Mouse (Mus musculus) small intestine, adult 2 months (tissue): ENCODE data around the gene Kcna7. TPM values are rescaled to one million over a fixed set of nuclear protein-coding genes. Genes with fewer than 3 reads are reported as not detected.

ENCODE experiments used
- H3K27ac ChIP-seq: fragments of 200-500 bp; 2 replicates; pipeline ENCODE4 v1.5.1; 2012; ENCODE audit warnings: low read depth, low read length, control low read depth, inconsistent platforms; ENCODE audit not compliant: insufficient read depth
- H3K27me3 ChIP-seq: fragments of 200-500 bp; 2 replicates; pipeline ENCODE4 v1.6.1; 2012; ENCODE audit warnings: mild to moderate bottlenecking, moderate library complexity, low read length, inconsistent platforms; ENCODE audit not compliant: control insufficient read depth, insufficient read depth
- H3K36me3 ChIP-seq: fragments of 200-500 bp; 2 replicates; pipeline ENCODE4 v1.6.1; 2012; ENCODE audit warnings: mild to moderate bottlenecking, low read length, control low read depth, inconsistent platforms; ENCODE audit not compliant: control insufficient read depth, insufficient read depth
- H3K4me1 ChIP-seq: fragments of 200-500 bp; 2 replicates; pipeline ENCODE4 v1.6.1; 2012; ENCODE audit warnings: low read length, inconsistent platforms, mixed read lengths; ENCODE audit not compliant: control insufficient read depth, insufficient read depth, insufficient read length
- H3K4me3 ChIP-seq: fragments of 200-500 bp; 2 replicates; pipeline ENCODE4 v1.5.1; 2012; ENCODE audit warnings: low read depth, mild to moderate bottlenecking, control low read depth, inconsistent platforms, low read length, moderate library complexity
- CTCF ChIP-seq: fragments of 200-500 bp; IDR thresholded peaks from 2 replicates; pipeline ENCODE4 v1.5.1; 2012; ENCODE audit warnings: low read depth, mild to moderate bottlenecking, control low read depth, inconsistent platforms, low read length, moderate library complexity, mixed read lengths; ENCODE audit not compliant: insufficient replicate concordance, insufficient read length; ENCODE audit errors: extremely low read depth
- POLR2A ChIP-seq: fragments of 200-500 bp; IDR thresholded peaks from 2 replicates; pipeline ENCODE4 v1.6.1; 2012; ENCODE audit warnings: low read depth, mild to moderate bottlenecking, control low read depth, inconsistent platforms, low read length, moderate library complexity
- WGBS: fragments of 180-500 bp; shearing (Covaris S2); methylation state at CpG from one replicate; pipeline ENCODE4 v1.1.7; 2018; 5-methylcytosine and 5-hydroxymethylcytosine counted together
- polyA plus RNA-seq: library from polyadenylated mRNA; depleted of rRNA; stranded (reverse); fragments of >200 nt; gene quantifications from 2 replicates; pipeline ENCODE4 v1.2.3, GENCODE M21; 2012

The Kcna7 gene
- polyA plus RNA-seq, 1 experiment = not detected

- Histone ChIP-seq H3K27ac (no peak overlapping the region), H3K36me3 (peaks cover 1% of the 10 kb centered on the region; the same call in 1 of the 2 replicates), H3K4me1 (peaks cover 9% of the 10 kb centered on the region), H3K4me3 (no peak overlapping the region), H3K27me3 (peaks cover 66% of the 10 kb centered on the region)
- 19% methylated on average over 37 of the region's 37 CpGs for WGBS
- no peak for TF ChIP-seq CTCF
- no peak for TF ChIP-seq POLR2A
These were observed 10.2 kb downstream of the Kcna7 start for GRCm38 (mm10) chr7:45415636-45416035.

- Histone ChIP-seq H3K27me3 (peaks cover 55% of the 10 kb centered on the region), H3K27ac (no peak overlapping the region), H3K4me3 (no peak overlapping the region), H3K4me1 (peaks cover 9% of the 10 kb centered on the region), H3K36me3 (peaks cover 21% of the 10 kb centered on the region)
- WGBS = 12% methylated on average over 13 of the region's 13 CpGs
- TF ChIP-seq CTCF = no peak
- no peak for TF ChIP-seq POLR2A
These were observed 12.6 kb downstream of the Kcna7 start for GRCm38 (mm10) chr7:45417962-45418492.

GRCm38 (mm10) chr7:45419859-45420614 is 14.6 kb downstream of the Kcna7 start:
- no peak overlapping the region for H3K4me3 ChIP-seq
- peaks cover 39% of the 10 kb centered on the region for H3K36me3 ChIP-seq
- H3K27me3 ChIP-seq = peaks cover 35% of the 10 kb centered on the region
- H3K4me1 ChIP-seq = peaks cover 3% of the 10 kb centered on the region
- no peak overlapping the region for H3K27ac ChIP-seq
- WGBS = 14% methylated on average over 27 of the region's 27 CpGs
- TF ChIP-seq CTCF = no peak
- no peak for TF ChIP-seq POLR2A

GRCm38 (mm10) chr7:45420615-45420919 is 15.1 kb downstream of the Kcna7 start, which contains the start of gene Lhb:
Lhb (plus strand) TSS chr7:45420820.
- no peak within 1 kb of the TSS for H3K27ac ChIP-seq
- TF ChIP-seq CTCF = no peak
- TF ChIP-seq POLR2A = no peak
- no peak within 1 kb of the TSS for H3K4me3 ChIP-seq
- peaks cover 39% of the 10 kb centered on the region for H3K36me3 ChIP-seq
- 46% methylated on average over 6 of the region's 6 CpGs for WGBS
- H3K4me1 ChIP-seq = peaks cover 3% of the 10 kb centered on the region
- H3K27me3 ChIP-seq = peaks cover 30% of the 10 kb centered on the region

- WGBS = 98% methylated on average over 14 of the region's 14 CpGs
- Histone ChIP-seq H3K27me3 (peaks cover 24% of the 10 kb centered on the region), H3K27ac (no peak overlapping the region), H3K36me3 (peaks cover 40% of the 10 kb centered on the region), H3K4me3 (no peak overlapping the region), H3K4me1 (peaks cover 3% of the 10 kb centered on the region)
- TF ChIP-seq POLR2A (no peak), CTCF (no peak)
These were observed 15.7 kb downstream of the Kcna7 start for GRCm38 (mm10) chr7:45421194-45421593.

DNA sequence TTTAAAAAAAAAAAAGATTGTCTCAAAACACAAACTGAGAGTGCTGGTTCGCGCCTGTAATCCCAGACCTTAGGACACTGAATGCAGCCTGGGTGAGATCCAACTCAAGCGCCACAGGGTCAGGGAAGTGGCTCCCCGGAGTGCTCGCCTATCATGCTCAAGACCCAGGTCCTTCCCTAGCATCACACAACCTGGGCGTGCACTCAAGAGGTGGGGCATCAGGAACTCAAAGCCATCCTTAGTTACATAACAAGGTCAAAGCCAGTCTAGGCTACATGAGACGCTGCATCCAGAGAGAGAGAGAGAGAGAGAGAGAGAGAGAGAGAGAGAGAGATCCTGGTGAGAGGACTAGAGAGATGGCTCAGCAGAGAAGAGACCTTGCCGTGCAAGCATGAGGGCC is 21.1 kb downstream of the Kcna7 start:
- no peaks in the 10 kb centered on the region for H3K27me3 ChIP-seq
- no peak overlapping the region for H3K4me3 ChIP-seq
- TF ChIP-seq POLR2A = no peak
- no peak for TF ChIP-seq CTCF
- no peak overlapping the region for H3K27ac ChIP-seq
- H3K4me1 ChIP-seq = 0 out of 2 replicates have a peak, but pooled peaks cover 4% of the 10 kb centered on the region
- peaks cover 53% of the 10 kb centered on the region for H3K36me3 ChIP-seq
- 79% methylated on average over 8 of the region's 8 CpGs for WGBS

DNA sequence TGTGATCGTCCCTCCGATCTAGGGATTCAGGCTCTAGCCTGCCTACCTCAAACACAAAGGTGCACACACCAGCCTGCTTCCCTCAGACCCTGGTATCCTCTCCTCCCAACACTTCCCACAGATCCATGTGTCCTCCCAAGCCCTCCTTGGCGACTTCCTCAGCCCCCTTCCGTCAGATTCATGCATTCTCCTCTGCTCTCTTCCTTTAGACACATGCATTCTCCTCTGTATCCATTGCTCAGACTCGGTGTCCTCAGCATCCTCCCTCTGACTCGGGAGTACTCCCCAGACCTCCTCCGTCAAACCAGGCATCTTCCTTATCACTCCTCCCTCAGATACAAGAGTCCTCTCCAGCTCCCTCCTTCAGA is 28.4 kb downstream of the Kcna7 start:
- peak overlapping the region; percentile 29 for H3K27ac ChIP-seq
- peaks cover 19% of the 10 kb centered on the region for H3K4me1 ChIP-seq
- peaks cover 8% of the 10 kb centered on the region for H3K36me3 ChIP-seq
- no peaks in the 10 kb centered on the region for H3K27me3 ChIP-seq
- no peak for TF ChIP-seq CTCF
- TF ChIP-seq POLR2A = no peak
- 2% methylated on average over 7 of the region's 7 CpGs for WGBS
- peak overlapping the region; percentile 76 for H3K4me3 ChIP-seq
